Mouse (Mus musculus): ENCODE data around the gene Lrrc17. TPM values are rescaled to one million over a fixed set of nuclear protein-coding genes. Genes with fewer than 3 reads are reported as not detected.

Lrrc17 gene
- polyA plus RNA-seq, 1 experiment from 2014 or later: 2.2 TPM

DNA sequence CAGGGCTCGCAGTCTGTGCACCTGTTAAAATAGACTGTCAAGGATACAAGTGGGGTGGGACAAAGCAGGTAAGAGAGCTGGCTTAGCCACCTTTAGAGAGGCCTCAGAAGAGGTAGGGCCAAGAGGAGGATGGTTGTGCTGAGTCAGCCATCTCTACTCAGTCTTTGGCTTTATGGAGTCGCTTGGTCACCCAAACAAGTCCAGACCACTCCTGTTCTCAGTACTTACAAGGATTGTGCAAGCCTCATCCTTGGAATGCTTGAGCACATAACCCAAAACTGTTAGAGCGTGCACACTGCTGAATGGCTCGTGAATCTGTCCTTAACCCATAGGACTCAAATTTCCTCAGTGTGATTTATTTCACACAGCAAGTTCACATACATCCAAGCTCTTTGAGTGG is 10.3 kb downstream of the Lrrc17 start:
- ATAC-seq (ENCODE audit: low read depth): no peak
- Histone ChIP-seq H3K4me3 (ENCODE audit: low read depth, low read length) (no peak overlapping the region), H3K27me3 (ENCODE audit: control insufficient read depth, insufficient read depth, low read depth, low read length) (no peaks in the 10 kb centered on the region), H3K4me1 (ENCODE audit: control insufficient read depth, low read depth, low read length) (no peaks in the 10 kb centered on the region), H3K4me2 (ENCODE audit: low read depth, low read length) (no peak overlapping the region), H3K36me3 (ENCODE audit: control insufficient read depth, insufficient read depth) (no peaks in the 10 kb centered on the region), H3K9ac (ENCODE audit: low read depth, low read length) (no peak overlapping the region), H3K9me3 (replicated peaks; ENCODE audit: control insufficient read depth, low read length) (no peaks in the 10 kb centered on the region), H3K27ac (ENCODE audit: low read length) (no peak overlapping the region)
- WGBS (ENCODE audit: insufficient replicate concordance): 57% methylated on average over 4 of the region's 4 CpGs

DNA sequence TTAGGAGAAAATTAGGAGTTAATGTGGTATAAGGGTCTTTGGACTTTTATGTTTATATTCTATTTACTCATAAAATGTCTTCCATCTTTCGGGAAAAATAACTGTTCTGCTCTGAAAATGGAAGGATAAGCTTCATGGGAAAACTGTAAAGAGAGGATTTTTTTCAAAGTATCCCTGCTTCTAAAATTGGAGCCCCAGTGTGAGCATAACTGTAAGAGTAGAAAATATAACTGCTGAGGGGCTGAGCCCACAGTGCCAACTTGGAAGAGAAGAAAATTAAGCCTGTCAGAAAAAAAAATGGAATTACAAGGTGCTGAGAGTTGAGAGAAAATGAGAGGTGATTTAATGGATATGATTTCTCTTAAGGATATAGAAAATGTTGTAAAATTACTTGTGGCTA is 11.4 kb downstream of the Lrrc17 start:
- Histone ChIP-seq H3K4me1 (ENCODE audit: control insufficient read depth, low read depth, low read length) (no peaks in the 10 kb centered on the region), H3K4me2 (ENCODE audit: low read depth, low read length) (no peak overlapping the region), H3K36me3 (ENCODE audit: control insufficient read depth, insufficient read depth) (no peaks in the 10 kb centered on the region), H3K9me3 (replicated peaks; ENCODE audit: control insufficient read depth, low read length) (no peaks in the 10 kb centered on the region), H3K27ac (ENCODE audit: low read length) (no peak overlapping the region), H3K4me3 (ENCODE audit: low read depth, low read length) (no peak overlapping the region), H3K27me3 (ENCODE audit: control insufficient read depth, insufficient read depth, low read depth, low read length) (no peaks in the 10 kb centered on the region), H3K9ac (ENCODE audit: low read depth, low read length) (no peak overlapping the region)
- ATAC-seq (ENCODE audit: low read depth): no peak
- 56% methylated on average over 1 of the region's 1 CpGs for WGBS (ENCODE audit: insufficient replicate concordance)

DNA sequence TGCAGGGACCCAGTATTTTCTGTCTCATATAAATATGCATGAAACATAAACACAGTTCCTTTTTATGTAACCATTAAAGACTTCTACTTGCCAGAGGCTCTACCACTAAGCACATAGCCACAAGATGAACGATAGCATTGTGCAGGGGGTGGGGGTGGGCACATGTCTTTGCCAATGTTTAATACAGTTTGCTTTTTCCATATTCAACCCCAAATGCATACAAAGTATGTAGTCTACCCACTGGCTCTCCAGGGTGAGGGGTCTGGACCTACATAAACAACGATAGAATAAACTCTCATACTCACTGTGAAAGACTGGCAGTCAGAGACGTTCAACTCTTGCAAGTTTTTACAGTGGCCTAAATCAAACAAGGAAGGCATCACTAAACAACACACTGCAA is 13.1 kb downstream of the Lrrc17 start:
- H3K36me3 ChIP-seq (ENCODE audit: control insufficient read depth, insufficient read depth): no peaks in the 10 kb centered on the region
- no peak overlapping the region for H3K4me3 ChIP-seq (ENCODE audit: low read depth, low read length)
- H3K4me1 ChIP-seq (ENCODE audit: control insufficient read depth, low read depth, low read length): no peaks in the 10 kb centered on the region
- H3K4me2 ChIP-seq (ENCODE audit: low read depth, low read length): no peak overlapping the region
- H3K27me3 ChIP-seq (ENCODE audit: control insufficient read depth, insufficient read depth, low read depth, low read length): no peaks in the 10 kb centered on the region
- H3K9me3 ChIP-seq (replicated peaks; ENCODE audit: control insufficient read depth, low read length): no peaks in the 10 kb centered on the region
- no peak overlapping the region for H3K27ac ChIP-seq (ENCODE audit: low read length)
- 66% methylated on average over 3 of the region's 3 CpGs for WGBS (ENCODE audit: insufficient replicate concordance)
- H3K9ac ChIP-seq (ENCODE audit: low read depth, low read length): no peak overlapping the region
- no peak for ATAC-seq (ENCODE audit: low read depth)

- no peaks in the 10 kb centered on the region for H3K27me3 ChIP-seq (ENCODE audit: control insufficient read depth, insufficient read depth, low read depth, low read length)
- no peak overlapping the region for H3K27ac ChIP-seq (ENCODE audit: low read length)
- H3K4me1 ChIP-seq (ENCODE audit: control insufficient read depth, low read depth, low read length): no peaks in the 10 kb centered on the region
- H3K4me2 ChIP-seq (ENCODE audit: low read depth, low read length): no peak overlapping the region
- H3K9ac ChIP-seq (ENCODE audit: low read depth, low read length): no peak overlapping the region
- WGBS (ENCODE audit: insufficient replicate concordance): 54% methylated on average over 2 of the region's 2 CpGs
- no peaks in the 10 kb centered on the region for H3K36me3 ChIP-seq (ENCODE audit: control insufficient read depth, insufficient read depth)
- H3K4me3 ChIP-seq (ENCODE audit: low read depth, low read length): no peak overlapping the region
- H3K9me3 ChIP-seq (replicated peaks; ENCODE audit: control insufficient read depth, low read length): no peaks in the 10 kb centered on the region
- no peak for ATAC-seq (ENCODE audit: low read depth)
Measured at GRCm38 (mm10) chr5:21563936-21564335, 20.6 kb downstream of the Lrrc17 start.

DNA sequence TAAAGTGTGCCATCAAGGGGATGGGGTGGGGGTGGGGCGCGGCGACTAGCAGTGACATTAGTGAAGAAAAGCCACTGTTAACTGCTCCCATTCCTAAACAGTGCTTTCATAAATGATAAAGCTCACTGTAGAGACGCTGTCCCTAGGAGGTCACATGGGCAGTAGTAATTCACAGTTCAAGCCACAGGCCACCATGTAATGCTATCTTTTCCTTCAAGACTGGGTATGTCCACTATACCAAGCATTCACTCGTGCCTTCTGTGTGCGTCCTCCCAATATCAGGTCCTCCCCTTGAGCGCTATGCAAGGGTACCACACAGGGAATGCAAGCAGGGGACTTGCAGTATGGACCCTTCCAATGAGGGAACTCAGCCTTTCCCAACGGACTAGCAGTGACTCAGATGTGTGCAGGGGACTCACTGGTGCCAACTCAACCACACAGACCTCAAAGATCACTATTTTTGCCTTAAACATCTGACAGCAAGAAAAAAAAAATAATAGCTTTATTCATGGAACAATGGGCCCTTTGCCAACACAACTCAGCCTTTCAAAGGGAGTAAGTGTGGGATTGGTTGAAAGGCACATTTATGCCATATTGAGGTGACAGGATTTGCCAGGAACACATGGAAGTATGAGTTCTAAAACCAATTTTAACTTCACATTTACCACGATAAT is 22.2 kb downstream of the Lrrc17 start:
- no peaks in the 10 kb centered on the region for H3K4me1 ChIP-seq (ENCODE audit: control insufficient read depth, low read depth, low read length)
- H3K36me3 ChIP-seq (ENCODE audit: control insufficient read depth, insufficient read depth): no peaks in the 10 kb centered on the region
- WGBS (ENCODE audit: insufficient replicate concordance): 76% methylated on average over 9 of the region's 9 CpGs
- no peak overlapping the region for H3K9ac ChIP-seq (ENCODE audit: low read depth, low read length)
- H3K9me3 ChIP-seq (replicated peaks; ENCODE audit: control insufficient read depth, low read length): no peaks in the 10 kb centered on the region
- ATAC-seq (ENCODE audit: low read depth): no peak
- no peak overlapping the region for H3K4me2 ChIP-seq (ENCODE audit: low read depth, low read length)
- H3K27ac ChIP-seq (ENCODE audit: low read length): no peak overlapping the region
- H3K4me3 ChIP-seq (ENCODE audit: low read depth, low read length): no peak overlapping the region
- no peaks in the 10 kb centered on the region for H3K27me3 ChIP-seq (ENCODE audit: control insufficient read depth, insufficient read depth, low read depth, low read length)

- H3K27me3 ChIP-seq (ENCODE audit: control insufficient read depth, insufficient read depth, low read depth, low read length): no peaks in the 10 kb centered on the region
- H3K9ac ChIP-seq (ENCODE audit: low read depth, low read length): no peak overlapping the region
- peaks cover 3% of the 10 kb centered on the region for H3K4me1 ChIP-seq (ENCODE audit: control insufficient read depth, low read depth, low read length)
- no peak overlapping the region for H3K4me2 ChIP-seq (ENCODE audit: low read depth, low read length)
- 48% methylated on average over 1 of the region's 1 CpGs for WGBS (ENCODE audit: insufficient replicate concordance)
- H3K9me3 ChIP-seq (replicated peaks; ENCODE audit: control insufficient read depth, low read length): no peaks in the 10 kb centered on the region
- H3K4me3 ChIP-seq (ENCODE audit: low read depth, low read length): no peak overlapping the region
- no peak for ATAC-seq (ENCODE audit: low read depth)
- no peak overlapping the region for H3K27ac ChIP-seq (ENCODE audit: low read length)
- H3K36me3 ChIP-seq (ENCODE audit: control insufficient read depth, insufficient read depth): no peaks in the 10 kb centered on the region
Measured at GRCm38 (mm10) chr5:21567784-21568183, 24.4 kb downstream of the Lrrc17 start.

DNA sequence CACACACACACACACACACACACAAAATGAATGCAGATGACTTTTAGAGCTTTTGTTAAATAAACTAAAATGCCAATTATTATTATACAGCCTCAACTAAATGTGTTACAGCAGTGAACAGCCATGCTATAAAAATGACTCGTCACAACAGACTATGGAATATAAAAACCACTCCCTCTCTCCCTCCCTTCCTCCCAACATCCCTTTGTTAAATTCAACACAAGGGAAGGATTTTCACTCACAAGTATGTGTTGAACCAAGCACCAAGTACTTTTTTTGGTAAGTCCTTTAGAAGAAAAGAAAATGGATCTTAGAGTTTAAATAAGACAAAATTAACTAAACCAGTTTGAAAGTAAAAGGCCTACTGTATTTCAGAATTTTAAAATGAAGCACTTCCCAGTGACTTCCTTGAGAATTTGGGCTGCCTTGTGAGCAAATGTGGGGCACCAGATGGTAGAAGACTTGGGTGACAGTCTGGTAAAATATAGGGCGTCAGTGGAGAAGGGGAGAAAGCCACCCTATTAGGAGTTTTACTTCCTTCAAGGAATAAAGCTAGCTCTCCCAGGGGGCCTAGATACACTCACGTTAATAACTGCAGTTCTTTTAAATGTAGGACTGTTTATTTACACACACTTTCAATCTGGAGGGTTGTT is 29.5 kb downstream of the Lrrc17 start:
- no peak overlapping the region for H3K4me2 ChIP-seq (ENCODE audit: low read depth, low read length)
- no peak overlapping the region for H3K9ac ChIP-seq (ENCODE audit: low read depth, low read length)
- ATAC-seq (ENCODE audit: low read depth): no peak
- no peak overlapping the region for H3K27ac ChIP-seq (ENCODE audit: low read length)
- 61% methylated on average over 3 of the region's 3 CpGs for WGBS (ENCODE audit: insufficient replicate concordance)
- H3K4me1 ChIP-seq (ENCODE audit: control insufficient read depth, low read depth, low read length): peaks cover 3% of the 10 kb centered on the region
- no peaks in the 10 kb centered on the region for H3K27me3 ChIP-seq (ENCODE audit: control insufficient read depth, insufficient read depth, low read depth, low read length)
- no peaks in the 10 kb centered on the region for H3K36me3 ChIP-seq (ENCODE audit: control insufficient read depth, insufficient read depth)
- no peak overlapping the region for H3K4me3 ChIP-seq (ENCODE audit: low read depth, low read length)
- no peaks in the 10 kb centered on the region for H3K9me3 ChIP-seq (replicated peaks; ENCODE audit: control insufficient read depth, low read length)

DNA sequence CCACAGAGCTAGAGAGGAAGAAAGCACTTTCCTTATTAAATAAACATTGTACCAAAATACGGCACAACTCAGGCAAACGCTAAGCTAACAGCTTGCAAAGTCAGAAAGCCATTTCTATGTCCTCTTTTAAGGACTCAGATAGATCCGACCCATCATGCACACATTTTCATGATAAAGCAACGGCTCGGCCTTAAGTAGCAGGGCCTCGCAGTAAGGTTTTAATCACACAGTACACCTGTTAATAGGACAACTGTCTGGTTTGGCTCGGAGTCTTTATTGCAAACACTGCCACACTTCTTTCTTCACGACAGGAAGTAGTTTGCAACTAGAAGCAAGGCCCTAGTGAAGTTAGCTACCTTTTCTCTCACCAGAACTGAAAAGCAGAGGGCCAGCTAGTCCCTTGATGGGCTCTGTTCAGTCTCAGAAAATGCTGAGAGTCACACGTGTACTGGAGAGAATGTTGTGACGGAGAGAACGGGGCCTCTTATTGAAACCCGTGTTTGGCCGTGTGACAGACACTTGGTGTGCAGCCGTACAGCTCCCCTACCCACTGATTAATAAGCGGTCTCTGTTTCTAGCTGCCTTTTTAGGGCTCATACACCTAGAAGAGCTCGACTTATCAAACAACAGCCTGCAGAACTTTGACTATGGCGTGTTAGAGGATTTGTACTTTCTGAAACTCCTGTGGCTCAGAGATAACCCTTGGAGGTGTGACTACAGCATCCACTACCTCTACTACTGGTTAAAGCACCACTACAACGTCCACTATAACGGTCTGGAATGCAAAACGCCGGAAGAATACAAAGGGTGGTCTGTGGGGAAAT is 31.2 kb downstream of the Lrrc17 start:
- Histone ChIP-seq H3K9ac (ENCODE audit: low read depth, low read length) (no peak overlapping the region), H3K9me3 (replicated peaks; ENCODE audit: control insufficient read depth, low read length) (no peaks in the 10 kb centered on the region), H3K27me3 (ENCODE audit: control insufficient read depth, insufficient read depth, low read depth, low read length) (no peaks in the 10 kb centered on the region), H3K27ac (ENCODE audit: low read length) (peak overlapping the region; percentile 70), H3K4me2 (ENCODE audit: low read depth, low read length) (peak overlapping the region; percentile 31), H3K4me1 (ENCODE audit: control insufficient read depth, low read depth, low read length) (peaks cover 3% of the 10 kb centered on the region), H3K36me3 (ENCODE audit: control insufficient read depth, insufficient read depth) (no peaks in the 10 kb centered on the region), H3K4me3 (ENCODE audit: low read depth, low read length) (peak overlapping the region; percentile 12)
- 41% methylated on average over 21 of the region's 21 CpGs for WGBS (ENCODE audit: insufficient replicate concordance)
- ATAC-seq (ENCODE audit: low read depth): peak; percentile 84

- Histone ChIP-seq H3K4me3 (ENCODE audit: low read depth, low read length) (peak overlapping the region; percentile 12), H3K27ac (ENCODE audit: low read length) (peak overlapping the region; percentile 38), H3K4me1 (ENCODE audit: control insufficient read depth, low read depth, low read length) (peaks cover 3% of the 10 kb centered on the region), H3K4me2 (ENCODE audit: low read depth, low read length) (peak overlapping the region; percentile 31), H3K9me3 (replicated peaks; ENCODE audit: control insufficient read depth, low read length) (no peaks in the 10 kb centered on the region), H3K9ac (ENCODE audit: low read depth, low read length) (no peak overlapping the region), H3K36me3 (ENCODE audit: control insufficient read depth, insufficient read depth) (no peaks in the 10 kb centered on the region), H3K27me3 (ENCODE audit: control insufficient read depth, insufficient read depth, low read depth, low read length) (no peaks in the 10 kb centered on the region)
- ATAC-seq (ENCODE audit: low read depth): no peak
- 65% methylated on average over 13 of the region's 13 CpGs for WGBS (ENCODE audit: insufficient replicate concordance)
Measured at GRCm38 (mm10) chr5:21575210-21575550, 31.8 kb downstream of the Lrrc17 start.

Data from liver, embryonic 16.5 days (tissue).